Mouse (Mus musculus) limb, embryonic 14.5 days (tissue): ENCODE data around the gene Edem1. TPM values are rescaled to one million over a fixed set of nuclear protein-coding genes. Genes with fewer than 3 reads are reported as not detected.

Experiments used
- ATAC-seq: fragments of 200-750 bp; cut with Nextera tagmentation; 2 replicates; pipeline ENCODE4 v1.8.0; 2017; ENCODE audit warnings: low read depth, moderate number of reproducible peaks, moderate TSS enrichment; ENCODE audit not compliant: low FRiP score
- DNase-seq: peaks from one replicate; pipeline ENCODE4 v3.0.0-alpha.2; 2015; ENCODE audit warnings: low spot score
- H3K27ac ChIP-seq: fragments of 300-500 bp; sonication (generic); replicated peaks from 2 replicates; pipeline ENCODE4 v1.5.1; 2014; ENCODE audit warnings: low read depth, mild to moderate bottlenecking, low read length, moderate library complexity, mixed read lengths
- H3K27me3 ChIP-seq: fragments of 300-500 bp; sonication (generic); 2 replicates; pipeline ENCODE4 v1.6.1; 2014; ENCODE audit warnings: low read length, mixed read lengths; ENCODE audit not compliant: control insufficient read depth, insufficient read depth
- H3K36me3 ChIP-seq: fragments of 300-500 bp; sonication (generic); 2 replicates; pipeline ENCODE4 v1.6.1; 2014; ENCODE audit warnings: mild to moderate bottlenecking, low read length, moderate library complexity, mixed read lengths; ENCODE audit not compliant: control insufficient read depth, insufficient read depth
- H3K4me1 ChIP-seq: fragments of 300-500 bp; sonication (generic); 2 replicates; pipeline ENCODE4 v1.6.1; 2014; ENCODE audit warnings: antibody characterized with exemption, low read length, mixed read lengths; ENCODE audit not compliant: control insufficient read depth, insufficient read depth
- H3K4me2 ChIP-seq: fragments of 300-500 bp; sonication (generic); replicated peaks from 2 replicates; pipeline ENCODE4 v1.6.1; 2014; ENCODE audit warnings: low read depth, mild to moderate bottlenecking, low read length, moderate library complexity; ENCODE audit not compliant: severe bottlenecking
- H3K4me3 ChIP-seq: fragments of 300-500 bp; sonication (generic); replicated peaks from 2 replicates; pipeline ENCODE4 v1.5.1; 2014; ENCODE audit warnings: low read length
- H3K9ac ChIP-seq: fragments of 300-500 bp; sonication (generic); 2 replicates; pipeline ENCODE4 v1.6.1; 2014; ENCODE audit warnings: mild to moderate bottlenecking, low read depth, low read length, moderate library complexity; ENCODE audit not compliant: severe bottlenecking
- H3K9me3 ChIP-seq: fragments of 300-500 bp; sonication (generic); 2 replicates; pipeline ENCODE4 v1.6.1; 2016; ENCODE audit warnings: low read length; ENCODE audit not compliant: control insufficient read depth
- POLR2A ChIP-seq: fragments of 200-500 bp; IDR thresholded peaks from 2 replicates; pipeline ENCODE4 v1.8.0; 2012; ENCODE audit warnings: inconsistent platforms, mild to moderate bottlenecking, moderate library complexity, borderline replicate concordance; ENCODE audit not compliant: insufficient read depth, insufficient read length; ENCODE audit errors: extremely low read depth
- WGBS: fragments of 180-500 bp; shearing (Covaris S2); extraction: QIAGEN DNeasy Blood & Tissue Kit; methylation state at CpG from one replicate; pipeline ENCODE4 v1.1.7; 2014; 5-methylcytosine and 5-hydroxymethylcytosine counted together
- polyA plus RNA-seq, 2 experiments: library from polyadenylated mRNA; depleted of rRNA in 1 of 2; stranded (reverse) in 1 of 2; unstranded in 1 of 2; fragments of >200 nt; fragmentation: Nextera tagmentation in 1 of 2; extraction: Ambion mirVana in 1 of 2; gene quantifications; 2 replicates each; pipeline versions ENCODE4 v1.2.1 to v1.2.3; 2012 to 2014

Edem1 gene
- polyA plus RNA-seq, 2 experiments, result 20.2 to 26.3 TPM

DNA sequence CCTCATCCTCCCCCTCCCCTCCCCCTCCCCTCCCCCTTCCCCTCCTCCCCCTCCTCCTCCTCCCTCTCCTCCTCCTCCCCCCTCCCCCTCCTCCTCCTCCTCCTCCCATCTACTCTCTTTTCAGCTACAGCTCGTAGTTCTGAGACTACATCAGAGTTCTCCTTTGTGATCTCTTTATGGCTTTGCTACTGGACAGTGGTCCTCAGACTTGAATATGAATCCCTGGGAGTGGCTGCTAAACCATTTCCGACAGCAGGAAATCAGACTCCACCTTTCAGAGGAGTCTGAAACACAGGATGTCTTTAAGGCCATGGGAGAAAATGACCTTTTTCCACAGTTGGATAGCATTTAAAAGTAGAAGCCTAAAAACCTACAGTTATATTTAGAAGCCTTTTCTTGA is 48.0 kb downstream of the Edem1 start:
- Histone ChIP-seq H3K36me3 (no peaks in the 10 kb centered on the region), H3K4me2 (no peak overlapping the region), H3K9me3 (no peaks in the 10 kb centered on the region), H3K4me1 (peaks cover 3% of the 10 kb centered on the region; the same call in 1 of the 2 replicates), H3K27me3 (no peaks in the 10 kb centered on the region), H3K9ac (no peak overlapping the region), H3K27ac (no peak overlapping the region), H3K4me3 (no peak overlapping the region)
- DNase-seq, result no peak
- ATAC-seq, result no peak
- 47% methylated on average over 2 of the region's 2 CpGs for WGBS
- TF ChIP-seq POLR2A, result no peak

DNA sequence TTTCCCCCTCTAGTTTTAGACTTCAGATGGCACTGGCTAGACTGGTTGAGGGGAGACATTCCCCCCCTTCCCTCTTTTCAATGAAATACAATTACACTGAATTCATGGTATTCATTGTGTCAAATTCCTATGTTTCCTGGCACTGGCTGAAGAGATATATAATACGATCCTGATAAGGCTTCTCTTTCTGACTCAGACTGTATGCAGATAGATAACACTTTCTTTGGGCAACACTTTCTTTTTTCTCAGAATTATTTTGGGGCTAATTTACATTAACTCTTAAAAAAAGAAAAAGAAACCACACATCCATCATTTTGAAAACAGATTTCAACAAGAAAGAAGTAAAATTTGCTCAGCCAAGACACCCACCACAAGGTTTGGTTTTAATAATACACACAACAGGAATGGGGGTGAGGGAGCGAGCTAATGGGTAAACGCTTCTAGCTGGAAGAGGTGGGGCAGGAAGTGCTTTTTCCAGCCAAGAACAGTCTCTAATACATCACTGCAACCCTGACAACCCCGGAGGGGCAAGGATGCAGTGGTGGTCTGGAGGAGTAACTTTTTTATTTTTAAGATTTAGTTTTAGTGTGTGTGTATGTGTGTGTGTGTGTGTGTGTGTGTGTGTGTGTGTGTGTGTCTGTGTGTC is 52.0 kb downstream of the Edem1 start:
- no peak for ATAC-seq
- TF ChIP-seq POLR2A, result no peak
- WGBS, result 67% methylated on average over 4 of the region's 4 CpGs

DNA sequence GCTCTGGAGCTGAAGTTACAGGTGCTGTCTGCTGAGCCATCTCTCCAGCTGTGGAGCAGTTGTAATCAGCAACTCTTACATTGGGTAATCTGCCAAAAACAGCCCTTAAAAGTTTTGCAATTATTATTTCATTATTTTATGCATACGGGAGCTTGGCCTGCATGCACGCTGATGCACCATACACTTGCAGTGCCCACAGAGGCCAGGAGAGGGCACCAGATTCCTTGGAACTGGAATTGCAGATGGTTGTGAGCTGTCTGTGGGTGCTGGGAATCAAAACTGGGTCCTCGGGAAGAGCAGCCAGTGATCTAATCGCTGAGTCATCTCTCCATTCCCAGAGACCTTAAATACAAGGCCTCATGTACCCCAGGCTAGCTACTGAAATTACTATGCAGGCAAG is 52.6 kb downstream of the Edem1 start:
- Histone ChIP-seq H3K9me3 (no peaks in the 10 kb centered on the region), H3K4me3 (no peak overlapping the region), H3K4me2 (no peak overlapping the region), H3K9ac (no peak overlapping the region), H3K27me3 (no peaks in the 10 kb centered on the region), H3K36me3 (no peaks in the 10 kb centered on the region), H3K27ac (no peak overlapping the region), H3K4me1 (no peaks in the 10 kb centered on the region)
- ATAC-seq (no peak), DNase-seq (no peak)
- TF ChIP-seq POLR2A, result no peak
- 85% methylated on average over 4 of the region's 4 CpGs for WGBS

More for the DNA sequence above, 52.0 kb downstream of the Edem1 start:
- Histone ChIP-seq H3K4me1 (peaks cover 3% of the 10 kb centered on the region; the same call in 1 of the 2 replicates), H3K27me3 (no peaks in the 10 kb centered on the region), H3K4me3 (no peak overlapping the region), H3K4me2 (no peak overlapping the region), H3K27ac (no peak overlapping the region), H3K9me3 (no peaks in the 10 kb centered on the region), H3K36me3 (no peaks in the 10 kb centered on the region), H3K9ac (no peak overlapping the region)
- no peak for DNase-seq

DNA sequence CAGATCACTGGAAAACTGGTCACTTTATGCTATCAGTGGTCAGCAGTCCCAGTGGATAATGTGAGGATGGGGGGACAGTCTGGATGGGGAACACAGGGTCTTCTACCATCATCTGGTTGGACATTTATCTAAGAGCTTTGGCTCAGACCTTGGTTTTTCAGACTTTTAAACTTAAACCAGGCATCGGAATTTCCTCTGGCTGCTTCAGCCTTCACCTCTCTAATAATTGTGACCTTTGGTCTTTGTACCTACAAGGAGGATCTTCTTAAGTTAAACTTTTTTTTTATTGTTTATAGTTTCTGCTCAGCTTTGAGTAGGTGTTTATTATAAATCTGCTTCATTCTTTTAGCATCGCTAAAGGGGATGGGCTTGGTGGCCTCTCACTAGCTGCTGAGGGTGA is 55.4 kb downstream of the Edem1 start:
- H3K4me2 ChIP-seq, result no peak overlapping the region
- WGBS, result 92% methylated on average over 2 of the region's 2 CpGs
- H3K36me3 ChIP-seq, result no peaks in the 10 kb centered on the region
- no peak overlapping the region for H3K4me3 ChIP-seq
- no peak for TF ChIP-seq POLR2A
- no peak overlapping the region for H3K27ac ChIP-seq
- H3K9ac ChIP-seq, result no peak overlapping the region
- no peaks in the 10 kb centered on the region for H3K4me1 ChIP-seq
- no peaks in the 10 kb centered on the region for H3K27me3 ChIP-seq
- no peak for DNase-seq
- H3K9me3 ChIP-seq, result no peaks in the 10 kb centered on the region
- ATAC-seq, result no peak

DNA sequence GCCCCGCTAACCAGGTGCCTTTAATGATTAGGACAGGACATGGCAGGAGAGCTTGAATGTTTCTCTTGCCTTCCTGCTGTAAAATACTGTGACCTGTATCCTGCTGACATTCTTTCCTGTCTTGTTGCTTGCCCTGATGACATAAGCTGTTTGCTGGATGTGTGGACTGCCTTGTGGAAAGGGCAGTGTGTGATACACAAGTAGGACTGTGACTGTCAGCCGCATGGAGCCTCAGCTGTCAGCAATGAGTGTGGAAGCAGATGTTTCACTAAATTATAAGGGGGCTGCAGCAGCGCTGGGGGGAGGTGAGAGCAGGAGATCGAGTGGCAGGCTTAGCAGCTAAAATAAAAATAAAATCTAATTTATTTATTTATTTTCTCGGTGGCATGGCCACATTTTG is 56.2 kb downstream of the Edem1 start:
- Histone ChIP-seq H3K9ac (no peak overlapping the region), H3K9me3 (no peaks in the 10 kb centered on the region), H3K27ac (no peak overlapping the region), H3K4me2 (no peak overlapping the region), H3K4me1 (no peaks in the 10 kb centered on the region), H3K36me3 (no peaks in the 10 kb centered on the region), H3K4me3 (no peak overlapping the region), H3K27me3 (no peaks in the 10 kb centered on the region)
- DNase-seq (no peak), ATAC-seq (peak; percentile 81; the same call in 1 of the 2 replicates)
- no peak for TF ChIP-seq POLR2A
- WGBS, result 51% methylated on average over 5 of the region's 5 CpGs
